Mouse (Mus musculus) thymus, adult 2 months (tissue): Measurements from ENCODE around the gene Nog.

Experiments used
- CTCF ChIP-seq: fragments of 200-500 bp; IDR thresholded peaks from 2 replicates; pipeline ENCODE4 v1.5.1; 2012; ENCODE audit warnings: mild to moderate bottlenecking, control low read depth, low read length, moderate library complexity, borderline replicate concordance; ENCODE audit not compliant: control insufficient read depth, poor library complexity, insufficient read depth; ENCODE audit errors: extremely low read depth
- POLR2A ChIP-seq: fragments of 200-500 bp; IDR thresholded peaks from 2 replicates; pipeline ENCODE4 v1.6.1; 2012; ENCODE audit warnings: mild to moderate bottlenecking, low read length, control low read depth, moderate library complexity; ENCODE audit not compliant: control insufficient read depth, poor library complexity, insufficient read depth; ENCODE audit errors: extremely low read depth

- TF ChIP-seq POLR2A: no peak
- no peak for TF ChIP-seq CTCF
Observed at GRCm38 (mm10) chr11:89319675-89320074, 17.5 kb upstream of the Nog start.
